Mouse (Mus musculus): ENCODE data around the gene Med13l.

GRCm38 (mm10) chr5:118769143-118769542 lies 208.7 kb downstream of the Med13l start:
- TF ChIP-seq GATA1 (IDR thresholded peaks at IDR 0.05; ENCODE audit: low read length) (no peak), TAL1 (IDR thresholded peaks at IDR 0.05; ENCODE audit: low read length) (no peak)

All from erythroblast, embryonic 14.5 days (primary cell).